Mouse (Mus musculus) cerebellum, adult 11-12 months (tissue): Measurements from ENCODE around the gene Magea10.

Experiments used
- DNase-seq: peaks from one replicate; pipeline ENCODE4 v3.0.0; 2022

Magea10 gene

DNA sequence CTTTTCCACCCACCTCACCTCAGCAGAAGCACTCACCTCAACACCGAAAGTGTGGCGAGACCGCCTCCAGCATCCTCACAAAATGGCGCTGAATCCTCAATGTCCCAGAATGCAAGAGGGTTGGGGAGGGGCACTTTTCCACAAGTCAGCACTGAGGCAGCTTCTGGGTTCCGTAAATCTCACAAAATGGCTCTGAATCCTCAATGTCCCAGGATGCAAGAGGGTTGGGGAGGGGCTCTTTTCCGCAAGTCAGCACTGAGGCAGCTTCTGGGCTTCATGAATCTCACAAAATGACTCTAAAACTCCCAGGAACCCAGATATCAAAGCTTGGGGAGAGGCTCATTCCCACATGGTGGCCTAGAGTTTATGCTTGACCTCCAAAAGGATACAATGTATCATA lies at the start of gene Magea10:
Gene Magea10, minus strand, starts transcription at position 101 of the 400 bp plus-strand sequence.
- DNase-seq, result no peak

DNA sequence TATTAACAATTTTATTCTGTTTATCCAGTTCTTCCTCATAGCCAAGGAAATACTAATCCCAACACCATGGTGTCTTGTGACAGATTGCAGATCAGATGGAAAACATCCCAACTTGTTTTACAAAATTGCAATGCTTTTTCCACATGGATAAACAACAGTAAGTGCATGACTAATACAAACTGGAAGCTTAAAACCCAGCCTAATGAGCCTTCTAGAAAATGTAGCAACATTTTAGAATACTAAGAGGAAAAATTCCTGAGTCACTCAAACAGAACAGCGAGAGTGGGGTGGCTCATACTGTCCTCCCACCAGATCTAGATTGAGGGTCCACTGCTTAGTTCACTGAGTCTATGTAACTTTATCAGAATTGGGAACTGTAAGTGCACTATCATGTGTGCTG lies 4.7 kb downstream of the Magea10 start:
- no peak for DNase-seq
